Mouse (Mus musculus) neural tube, embryonic 15.5 days (tissue): ENCODE measurements around the gene Chga. TPM values are rescaled to one million over a fixed set of nuclear protein-coding genes. Genes with fewer than 3 reads are reported as not detected.
A peak's percentile ranks its signal among the peaks of the same experiment; 100 is the strongest.

Source experiments
- ATAC-seq: fragments of 200-750 bp; cut with Nextera tagmentation; 2 replicates; pipeline ENCODE4 v1.8.0; 2017; ENCODE audit warnings: mild to moderate bottlenecking, moderate TSS enrichment, moderate library complexity; ENCODE audit not compliant: low FRiP score
- H3K27ac ChIP-seq: fragments of 300-500 bp; sonication (generic); replicated peaks from 2 replicates; pipeline ENCODE4 v1.5.1; 2015; ENCODE audit warnings: mild to moderate bottlenecking, inconsistent platforms
- H3K27me3 ChIP-seq: fragments of 300-500 bp; sonication (generic); replicated peaks from 2 replicates; pipeline ENCODE4 v1.6.1; 2015; ENCODE audit warnings: inconsistent platforms
- H3K36me3 ChIP-seq: fragments of 300-500 bp; sonication (generic); 2 replicates; pipeline ENCODE4 v1.6.1; 2015; ENCODE audit warnings: inconsistent platforms
- H3K4me1 ChIP-seq: fragments of 300-500 bp; sonication (generic); 2 replicates; pipeline ENCODE4 v1.6.1; 2015; ENCODE audit warnings: inconsistent platforms
- H3K4me2 ChIP-seq: fragments of 300-500 bp; sonication (generic); 2 replicates; pipeline ENCODE4 v1.6.1; 2015; ENCODE audit warnings: inconsistent platforms, mild to moderate bottlenecking, moderate library complexity
- H3K4me3 ChIP-seq: fragments of 300-500 bp; sonication (generic); replicated peaks from 2 replicates; pipeline ENCODE4 v1.5.1; 2015; ENCODE audit warnings: mild to moderate bottlenecking, inconsistent platforms
- H3K9ac ChIP-seq: fragments of 300-500 bp; sonication (generic); replicated peaks from 2 replicates; pipeline ENCODE4 v1.6.1; 2015; ENCODE audit warnings: mild to moderate bottlenecking, inconsistent platforms
- H3K9me3 ChIP-seq: fragments of 300-500 bp; sonication (generic); replicated peaks from 2 replicates; pipeline ENCODE4 v1.6.1; 2016; ENCODE audit warnings: inconsistent platforms
- WGBS: fragments of 180-500 bp; shearing (Covaris S2); methylation state at CpG from one replicate; pipeline ENCODE4 v1.1.7; 2015; ENCODE audit warnings: mixed read lengths; 5-methylcytosine and 5-hydroxymethylcytosine counted together
- polyA plus RNA-seq: library from polyadenylated mRNA; unstranded; fragments of >200 nt; fragmentation: Nextera tagmentation; extraction: Ambion mirVana; gene quantifications from 2 replicates; pipeline ENCODE4 v1.2.1, GENCODE M21; 2015

The Chga gene
- polyA plus RNA-seq, 1 experiment from 2014 or later: 204 TPM

- Histone ChIP-seq H3K27ac (no peak overlapping the region), H3K4me2 (no peak overlapping the region)
- no peak for ATAC-seq
Measured at GRCm38 (mm10) chr12:102524760-102525159, 30.0 kb upstream of the Chga start.

GRCm38 (mm10) chr12:102527989-102528388 is 26.8 kb upstream of the Chga start:
- Histone ChIP-seq H3K4me1 (no peaks in the 10 kb centered on the region), H3K4me3 (no peak overlapping the region), H3K9me3 (no peaks in the 10 kb centered on the region), H3K36me3 (no peaks in the 10 kb centered on the region), H3K27me3 (no peaks in the 10 kb centered on the region), H3K27ac (no peak overlapping the region), H3K9ac (no peak overlapping the region), H3K4me2 (no peak overlapping the region)
- ATAC-seq: no peak
- WGBS: 71% methylated on average over 5 of the region's 5 CpGs

More at GRCm38 (mm10) chr12:102524760-102525159, 30.0 kb upstream of the Chga start:
- Histone ChIP-seq H3K9me3 (no peaks in the 10 kb centered on the region), H3K9ac (no peak overlapping the region), H3K36me3 (no peaks in the 10 kb centered on the region), H3K27me3 (no peaks in the 10 kb centered on the region), H3K4me1 (peaks cover 8% of the 10 kb centered on the region; the same call in 1 of the 2 replicates), H3K4me3 (no peak overlapping the region)
- WGBS: 23% methylated on average over 6 of the region's 6 CpGs

- Histone ChIP-seq H3K9ac (no peak overlapping the region), H3K4me3 (no peak overlapping the region), H3K4me1 (no peaks in the 10 kb centered on the region), H3K4me2 (no peak overlapping the region), H3K36me3 (no peaks in the 10 kb centered on the region), H3K9me3 (no peaks in the 10 kb centered on the region), H3K27ac (no peak overlapping the region), H3K27me3 (no peaks in the 10 kb centered on the region)
- ATAC-seq: no peak
- 43% methylated on average over 1 of the region's 1 CpGs for WGBS
Measured at GRCm38 (mm10) chr12:102535796-102536195, 19.0 kb upstream of the Chga start.

- no peak overlapping the region for H3K9ac ChIP-seq
- H3K27ac ChIP-seq: no peak overlapping the region
- no peak overlapping the region for H3K4me2 ChIP-seq
- no peaks in the 10 kb centered on the region for H3K4me1 ChIP-seq
- no peaks in the 10 kb centered on the region for H3K9me3 ChIP-seq
- WGBS: 66% methylated on average over 8 of the region's 8 CpGs
- no peak overlapping the region for H3K4me3 ChIP-seq
- no peaks in the 10 kb centered on the region for H3K27me3 ChIP-seq
- H3K36me3 ChIP-seq: no peaks in the 10 kb centered on the region
- ATAC-seq: no peak
Measured at GRCm38 (mm10) chr12:102540278-102540677, 14.5 kb upstream of the Chga start.

GRCm38 (mm10) chr12:102541168-102541567 is 13.6 kb upstream of the Chga start:
- Histone ChIP-seq H3K27me3 (no peaks in the 10 kb centered on the region), H3K27ac (no peak overlapping the region), H3K9me3 (no peaks in the 10 kb centered on the region), H3K4me3 (no peak overlapping the region), H3K4me2 (no peak overlapping the region), H3K9ac (no peak overlapping the region), H3K4me1 (no peaks in the 10 kb centered on the region), H3K36me3 (no peaks in the 10 kb centered on the region)
- no peak for ATAC-seq
- 94% methylated on average over 7 of the region's 7 CpGs for WGBS

GRCm38 (mm10) chr12:102545122-102545521 is 9.6 kb upstream of the Chga start:
- H3K4me3 ChIP-seq: no peak overlapping the region
- H3K36me3 ChIP-seq: no peaks in the 10 kb centered on the region
- 51% methylated on average over 6 of the region's 6 CpGs for WGBS
- no peaks in the 10 kb centered on the region for H3K27me3 ChIP-seq
- H3K4me1 ChIP-seq: no peaks in the 10 kb centered on the region
- no peak overlapping the region for H3K27ac ChIP-seq
- H3K4me2 ChIP-seq: no peak overlapping the region
- ATAC-seq: no peak
- no peaks in the 10 kb centered on the region for H3K9me3 ChIP-seq
- no peak overlapping the region for H3K9ac ChIP-seq

GRCm38 (mm10) chr12:102550529-102550928 is 4.2 kb upstream of the Chga start:
- no peaks in the 10 kb centered on the region for H3K9me3 ChIP-seq
- no peak for ATAC-seq
- no peak overlapping the region for H3K9ac ChIP-seq

GRCm38 (mm10) chr12:102551186-102551585 is 3.6 kb upstream of the Chga start:
- Histone ChIP-seq H3K4me1 (peaks cover 28% of the 10 kb centered on the region), H3K27ac (no peak overlapping the region), H3K36me3 (no peaks in the 10 kb centered on the region), H3K4me3 (no peak overlapping the region), H3K9ac (no peak overlapping the region), H3K27me3 (0 out of 2 replicates have a peak, but pooled peaks cover 10% of the 10 kb centered on the region), H3K4me2 (no peak overlapping the region), H3K9me3 (no peaks in the 10 kb centered on the region)
- 71% methylated on average over 3 of the region's 3 CpGs for WGBS
- no peak for ATAC-seq

More at GRCm38 (mm10) chr12:102550529-102550928, 4.2 kb upstream of the Chga start:
- Histone ChIP-seq H3K36me3 (no peaks in the 10 kb centered on the region), H3K27me3 (0 out of 2 replicates have a peak, but pooled peaks cover 10% of the 10 kb centered on the region), H3K4me1 (peaks cover 22% of the 10 kb centered on the region), H3K27ac (no peak overlapping the region), H3K4me2 (no peak overlapping the region), H3K4me3 (no peak overlapping the region)
- WGBS: 5% methylated on average over 11 of the region's 11 CpGs

- 36% methylated on average over 6 of the region's 6 CpGs for WGBS
- Histone ChIP-seq H3K4me1 (peaks cover 29% of the 10 kb centered on the region), H3K4me3 (no peak overlapping the region), H3K27me3 (0 out of 2 replicates have a peak, but pooled peaks cover 10% of the 10 kb centered on the region), H3K9ac (no peak overlapping the region), H3K27ac (no peak overlapping the region), H3K36me3 (no peaks in the 10 kb centered on the region), H3K9me3 (no peaks in the 10 kb centered on the region), H3K4me2 (no peak overlapping the region)
- no peak for ATAC-seq
Measured at GRCm38 (mm10) chr12:102552001-102552400, 2.8 kb upstream of the Chga start.

- H3K9me3 ChIP-seq: no peaks in the 10 kb centered on the region
- H3K27me3 ChIP-seq: 0 out of 2 replicates have a peak, but pooled peaks cover 10% of the 10 kb centered on the region
- peak overlapping the region; percentile 64 for H3K4me3 ChIP-seq
- no peak overlapping the region for H3K27ac ChIP-seq
- 80% methylated on average over 14 of the region's 14 CpGs for WGBS
- peak overlapping the region; percentile 70 for H3K4me2 ChIP-seq
- 0 out of 2 replicates have a peak overlapping the region, but pooled peaks have one; percentile 43 for H3K9ac ChIP-seq
- H3K36me3 ChIP-seq: no peaks in the 10 kb centered on the region; the same call in 1 of the 2 replicates
- peak; percentile 9; the same call in 1 of the 2 replicates for ATAC-seq
- H3K4me1 ChIP-seq: peaks cover 29% of the 10 kb centered on the region
Measured at GRCm38 (mm10) chr12:102553705-102554275, 979 bp upstream of the Chga start.

GRCm38 (mm10) chr12:102555850-102556249 is 1.1 kb downstream of the Chga start:
- ATAC-seq: no peak; the same call in 1 of the 2 replicates
- Histone ChIP-seq H3K36me3 (peaks cover 3% of the 10 kb centered on the region; the same call in 1 of the 2 replicates), H3K4me1 (peaks cover 29% of the 10 kb centered on the region), H3K27me3 (0 out of 2 replicates have a peak, but pooled peaks cover 8% of the 10 kb centered on the region), H3K9ac (peak overlapping the region; percentile 72), H3K4me3 (peak overlapping the region; percentile 64), H3K27ac (no peak overlapping the region), H3K4me2 (peak overlapping the region; percentile 70), H3K9me3 (no peaks in the 10 kb centered on the region)
- WGBS: 37% methylated on average over 3 of the region's 3 CpGs

- 84% methylated on average over 5 of the region's 5 CpGs for WGBS
- Histone ChIP-seq H3K27me3 (0 out of 2 replicates have a peak, but pooled peaks cover 8% of the 10 kb centered on the region), H3K36me3 (peaks cover 3% of the 10 kb centered on the region; the same call in 1 of the 2 replicates), H3K4me3 (no peak overlapping the region), H3K4me1 (peaks cover 19% of the 10 kb centered on the region), H3K9me3 (no peaks in the 10 kb centered on the region), H3K4me2 (no peak overlapping the region), H3K27ac (no peak overlapping the region), H3K9ac (no peak overlapping the region)
- no peak for ATAC-seq
Measured at GRCm38 (mm10) chr12:102557372-102557771, 2.6 kb downstream of the Chga start.
